Mouse (Mus musculus): Measurements from ENCODE around the gene Kif21b.

GRCm38 (mm10) chr1:136132386-136133201, 1.4 kb downstream of the Kif21b start:
- no peak for TF ChIP-seq CTCF (IDR thresholded peaks at IDR 0.05; ENCODE audit: low read depth)
- TF ChIP-seq EP300 (IDR thresholded peaks at IDR 0.05; ENCODE audit: low read depth), result no peak
